Mouse (Mus musculus): Measurements from ENCODE around the gene Icam4. TPM values are rescaled to one million over a fixed set of nuclear protein-coding genes. Genes with fewer than 3 reads are reported as not detected.

Icam4 gene
- polyA plus RNA-seq, 1 experiment from 2014 or later, result not detected

DNA sequence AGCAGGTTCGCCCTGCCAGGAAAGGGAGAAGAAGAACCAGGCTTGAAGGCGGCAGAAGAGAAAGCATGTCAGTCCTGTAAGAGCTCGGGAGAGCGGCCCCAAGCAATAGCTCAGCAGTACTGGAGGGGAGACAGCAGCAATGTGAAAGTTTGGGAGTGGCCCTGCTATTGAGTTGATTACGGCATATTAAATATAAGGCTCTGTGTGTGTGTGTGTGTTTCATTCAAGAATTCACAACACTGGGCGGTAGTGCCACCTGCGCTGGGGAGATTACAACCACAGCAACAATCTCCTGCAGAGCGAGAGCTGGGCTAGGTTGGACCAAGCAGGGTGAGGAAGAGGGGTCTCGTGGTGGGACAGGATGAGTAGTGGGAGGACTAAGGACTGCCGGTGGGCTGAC, 22.4 kb downstream of the Icam4 start:
- Histone ChIP-seq H3K36me3 (ENCODE audit: control insufficient read depth, insufficient read depth, low read length) (no peaks in the 10 kb centered on the region), H3K4me3 (ENCODE audit: low read depth, low read length) (no peak overlapping the region), H3K27me3 (ENCODE audit: control insufficient read depth, insufficient read depth, low read depth, low read length) (no peaks in the 10 kb centered on the region), H3K27ac (ENCODE audit: low read length) (no peak overlapping the region), H3K9me3 (replicated peaks; ENCODE audit: control insufficient read depth, low read length, poor library complexity, severe bottlenecking) (no peaks in the 10 kb centered on the region), H3K4me1 (ENCODE audit: control insufficient read depth, insufficient read depth, low read length) (no peaks in the 10 kb centered on the region), H3K4me2 (ENCODE audit: low read length) (no peak overlapping the region), H3K9ac (ENCODE audit: low read depth, low read length) (no peak overlapping the region)
- no peak for ATAC-seq
- WGBS, result 70% methylated on average over 10 of the region's 10 CpGs

DNA sequence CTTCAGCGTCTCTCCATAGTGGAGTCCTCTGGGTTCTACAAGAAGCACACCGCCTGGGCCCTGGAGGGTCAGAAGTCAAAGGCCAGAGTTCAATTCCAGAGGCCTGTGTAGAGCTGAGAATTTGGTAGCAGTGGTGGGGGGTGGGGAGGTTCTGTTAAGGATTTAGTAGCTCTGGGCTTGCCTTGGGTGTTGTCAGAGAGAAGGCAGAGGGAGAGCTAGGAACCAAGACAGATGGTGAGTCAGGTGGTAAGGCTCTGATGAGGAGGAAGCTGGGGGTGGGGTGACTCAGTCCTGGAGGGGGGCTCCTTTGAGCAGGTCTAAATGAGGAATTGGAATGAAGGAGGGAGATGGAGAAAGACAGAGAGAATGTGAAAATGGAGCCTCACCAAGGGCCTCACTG, 33.8 kb downstream of the Icam4 start:
- WGBS, result 91% methylated on average over 2 of the region's 2 CpGs
- no peaks in the 10 kb centered on the region for H3K9me3 ChIP-seq (replicated peaks; ENCODE audit: control insufficient read depth, low read length, poor library complexity, severe bottlenecking)
- no peaks in the 10 kb centered on the region for H3K4me1 ChIP-seq (ENCODE audit: control insufficient read depth, insufficient read depth, low read length)
- H3K27me3 ChIP-seq (ENCODE audit: control insufficient read depth, insufficient read depth, low read depth, low read length), result no peaks in the 10 kb centered on the region
- no peak overlapping the region for H3K4me2 ChIP-seq (ENCODE audit: low read length)
- H3K9ac ChIP-seq (ENCODE audit: low read depth, low read length), result no peak overlapping the region
- peaks cover 22% of the 10 kb centered on the region for H3K36me3 ChIP-seq (ENCODE audit: control insufficient read depth, insufficient read depth, low read length)
- no peak for ATAC-seq
- no peak overlapping the region for H3K27ac ChIP-seq (ENCODE audit: low read length)
- H3K4me3 ChIP-seq (ENCODE audit: low read depth, low read length), result no peak overlapping the region

DNA sequence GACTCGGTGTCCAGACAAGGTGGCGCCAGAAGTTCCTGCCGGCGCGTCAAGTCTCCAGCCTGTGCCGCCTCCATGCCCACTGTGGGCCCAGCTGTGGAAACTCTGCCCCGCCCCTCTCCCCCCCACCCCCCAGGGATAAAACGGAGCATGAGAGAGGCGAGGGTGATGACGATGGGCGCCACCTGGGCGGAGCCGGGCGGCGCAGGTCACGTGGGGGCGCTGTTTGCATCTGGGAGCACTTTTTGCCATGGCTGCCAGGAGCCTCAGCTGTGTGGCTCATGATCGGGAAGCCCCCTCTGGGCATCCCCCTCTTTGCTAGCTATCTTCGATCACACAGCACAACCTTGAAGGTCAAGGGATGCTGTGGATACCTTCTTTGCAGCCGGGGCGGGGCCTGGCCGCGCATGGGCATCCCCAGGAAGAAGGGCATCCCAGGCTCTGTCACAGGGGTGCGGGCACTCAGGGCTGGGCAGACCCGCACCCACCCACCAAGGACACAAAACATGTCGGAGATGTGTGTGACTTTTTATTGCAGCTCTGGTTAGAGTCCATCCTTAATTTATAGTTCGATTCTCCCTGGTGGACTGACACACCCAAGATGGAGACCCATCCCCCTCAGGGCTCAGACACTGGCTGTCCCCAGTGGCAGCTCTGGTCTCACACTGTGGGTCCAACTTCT, 38.0 kb downstream of the Icam4 start, which contains the start of gene Zglp1:
Zglp1 (minus strand) TSS at position 88 of the 679 bp plus-strand sequence.
- 88% methylated on average over 27 of the region's 27 CpGs for WGBS
- Histone ChIP-seq H3K27ac (ENCODE audit: low read length) (no peak within 1 kb of the TSS), H3K9me3 (replicated peaks; ENCODE audit: control insufficient read depth, low read length, poor library complexity, severe bottlenecking) (no peaks in the 10 kb centered on the region), H3K4me2 (ENCODE audit: low read length) (no peak within 1 kb of the TSS), H3K27me3 (ENCODE audit: control insufficient read depth, insufficient read depth, low read depth, low read length) (no peaks in the 10 kb centered on the region), H3K9ac (ENCODE audit: low read depth, low read length) (no peak within 1 kb of the TSS), H3K4me3 (ENCODE audit: low read depth, low read length) (no peak within 1 kb of the TSS), H3K4me1 (ENCODE audit: control insufficient read depth, insufficient read depth, low read length) (peaks cover 6% of the 10 kb centered on the region), H3K36me3 (ENCODE audit: control insufficient read depth, insufficient read depth, low read length) (peaks cover 22% of the 10 kb centered on the region)
- ATAC-seq, result no peak

DNA sequence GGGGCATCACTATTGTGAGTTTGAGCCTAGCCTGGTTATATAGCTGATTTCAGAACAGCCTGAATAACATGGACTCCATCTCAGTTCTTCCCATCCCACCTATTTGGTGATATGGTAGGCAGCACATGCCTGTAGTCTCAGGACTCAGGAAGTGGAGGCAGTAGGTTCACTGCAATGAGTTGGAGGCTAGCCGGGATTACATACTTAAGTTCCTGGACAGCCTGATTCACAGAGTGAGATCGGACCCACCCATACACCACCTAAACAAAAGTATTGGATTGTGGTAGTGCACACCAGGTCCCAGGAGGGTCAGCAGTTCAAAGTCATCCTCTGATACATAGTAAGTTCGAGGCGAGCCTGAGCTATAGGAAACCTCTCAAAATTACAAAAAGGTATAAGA, 43.5 kb downstream of the Icam4 start:
- peak overlapping the region; percentile 93 for H3K4me3 ChIP-seq (ENCODE audit: low read depth, low read length)
- H3K4me2 ChIP-seq (ENCODE audit: low read length), result peak overlapping the region; percentile 85
- H3K36me3 ChIP-seq (ENCODE audit: control insufficient read depth, insufficient read depth, low read length), result peaks cover 21% of the 10 kb centered on the region
- no peak overlapping the region for H3K27ac ChIP-seq (ENCODE audit: low read length)
- WGBS, result 15% methylated on average over 4 of the region's 4 CpGs
- ATAC-seq, result 0 out of 2 replicates have a peak, but pooled peaks have one; percentile 15
- H3K9ac ChIP-seq (ENCODE audit: low read depth, low read length), result peak overlapping the region; percentile 91
- no peaks in the 10 kb centered on the region for H3K9me3 ChIP-seq (replicated peaks; ENCODE audit: control insufficient read depth, low read length, poor library complexity, severe bottlenecking)
- peaks cover 16% of the 10 kb centered on the region for H3K4me1 ChIP-seq (ENCODE audit: control insufficient read depth, insufficient read depth, low read length)
- H3K27me3 ChIP-seq (ENCODE audit: control insufficient read depth, insufficient read depth, low read depth, low read length), result no peaks in the 10 kb centered on the region

DNA sequence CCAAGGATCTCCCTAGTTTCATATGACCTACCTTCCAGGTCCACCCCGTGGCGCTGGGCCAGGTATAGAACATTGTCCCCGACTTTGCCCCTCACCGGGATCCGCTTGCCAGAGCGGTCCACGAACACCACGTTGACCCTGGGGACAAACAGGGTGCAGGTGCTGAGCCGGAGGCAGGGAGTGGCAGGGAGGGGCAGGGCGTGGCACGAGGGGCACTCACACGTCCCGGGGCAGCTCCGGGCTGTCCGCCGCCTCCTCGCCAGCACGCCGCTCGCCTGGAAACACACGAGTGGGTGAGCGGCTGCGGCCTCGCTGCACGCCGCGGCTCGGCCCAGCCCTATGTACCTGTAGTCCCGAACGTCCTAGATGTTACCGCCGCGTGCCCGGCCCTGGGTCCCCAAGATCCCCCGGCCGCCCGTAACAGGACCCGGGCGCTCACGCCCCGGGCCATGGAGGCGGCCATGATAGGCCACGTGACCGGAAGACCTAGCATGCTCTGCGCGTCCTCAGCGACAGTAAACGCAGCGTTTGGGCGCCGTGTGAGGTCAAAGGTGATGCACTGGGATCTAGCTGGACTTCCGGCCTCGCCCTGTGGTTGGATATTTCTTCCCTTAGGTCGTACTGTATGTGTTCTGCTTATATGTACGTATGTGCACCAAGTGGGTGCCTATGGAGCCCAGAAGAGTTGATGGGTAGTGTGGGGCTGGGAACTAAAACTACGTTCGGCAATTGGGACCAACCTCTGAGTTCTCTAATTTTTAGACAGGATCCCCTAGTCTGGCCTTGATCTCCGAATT, 44.1 kb downstream of the Icam4 start, which contains the start of the genes Gm49373 and Fdx1l:
Gm49373 (minus strand) TSS at position 53 of the 797 bp plus-strand sequence.
Fdx1l (minus strand) TSS at position 571 of the 797 bp plus-strand sequence.
- no peaks in the 10 kb centered on the region for H3K9me3 ChIP-seq (replicated peaks; ENCODE audit: control insufficient read depth, low read length, poor library complexity, severe bottlenecking)
- H3K9ac ChIP-seq (ENCODE audit: low read depth, low read length), result peak within 1 kb of the TSS; percentile 91
- peak within 1 kb of the TSS; percentile 93 for H3K4me3 ChIP-seq (ENCODE audit: low read depth, low read length)
- H3K4me1 ChIP-seq (ENCODE audit: control insufficient read depth, insufficient read depth, low read length), result peaks cover 16% of the 10 kb centered on the region
- no peaks in the 10 kb centered on the region for H3K27me3 ChIP-seq (ENCODE audit: control insufficient read depth, insufficient read depth, low read depth, low read length)
- H3K36me3 ChIP-seq (ENCODE audit: control insufficient read depth, insufficient read depth, low read length), result peaks cover 20% of the 10 kb centered on the region
- peak within 1 kb of the TSS; percentile 70 for H3K27ac ChIP-seq (ENCODE audit: low read length)
- ATAC-seq, result peak; percentile 94
- 2% methylated on average over 58 of the region's 58 CpGs for WGBS
- peak within 1 kb of the TSS; percentile 85 for H3K4me2 ChIP-seq (ENCODE audit: low read length)

DNA sequence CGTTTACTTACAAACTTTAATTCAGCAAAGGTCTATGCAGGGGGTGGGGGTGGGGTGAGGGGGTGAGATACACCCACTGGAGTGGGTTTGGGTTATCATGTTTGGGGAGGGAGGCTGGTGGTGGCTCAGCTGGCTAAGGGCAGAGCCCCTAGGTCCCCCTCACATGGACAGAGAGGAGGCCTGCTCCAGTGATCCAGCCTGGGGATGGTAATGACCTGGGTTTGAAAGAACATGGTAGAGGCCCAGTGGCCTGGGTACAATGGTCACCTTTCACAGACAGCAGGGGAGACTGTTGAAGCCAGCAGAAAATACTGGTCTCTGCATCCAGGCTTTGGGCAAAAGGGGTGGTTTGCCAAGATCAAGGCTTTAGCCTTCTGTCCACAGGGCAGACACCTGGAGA, 45.0 kb downstream of the Icam4 start:
- no peak for ATAC-seq

DNA sequence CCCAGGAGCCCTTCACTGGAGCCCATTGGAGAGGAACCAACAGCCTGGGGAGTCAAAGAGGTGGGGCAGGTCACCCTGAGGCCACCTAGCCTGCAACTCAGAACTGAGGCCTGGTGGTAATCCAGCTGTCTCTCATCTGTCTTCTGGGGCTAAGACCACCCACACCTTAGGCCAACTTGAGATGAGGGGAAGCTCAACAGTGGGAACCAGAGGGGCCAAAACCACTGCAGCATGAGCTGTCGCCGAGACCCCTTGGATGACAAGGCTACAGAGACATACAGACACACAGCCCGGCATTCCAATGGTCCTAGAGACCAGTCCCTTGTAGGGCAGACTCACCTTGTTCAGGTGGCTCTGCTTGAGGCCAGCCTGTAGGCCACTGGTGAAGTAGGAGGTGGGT, 46.5 kb downstream of the Icam4 start:
- Histone ChIP-seq H3K4me1 (ENCODE audit: control insufficient read depth, insufficient read depth, low read length) (peaks cover 16% of the 10 kb centered on the region), H3K27ac (ENCODE audit: low read length) (no peak overlapping the region), H3K27me3 (ENCODE audit: control insufficient read depth, insufficient read depth, low read depth, low read length) (no peaks in the 10 kb centered on the region), H3K9ac (ENCODE audit: low read depth, low read length) (no peak overlapping the region), H3K9me3 (replicated peaks; ENCODE audit: control insufficient read depth, low read length, poor library complexity, severe bottlenecking) (no peaks in the 10 kb centered on the region), H3K36me3 (ENCODE audit: control insufficient read depth, insufficient read depth, low read length) (peaks cover 31% of the 10 kb centered on the region), H3K4me2 (ENCODE audit: low read length) (no peak overlapping the region), H3K4me3 (ENCODE audit: low read depth, low read length) (no peak overlapping the region)
- ATAC-seq, result no peak
- 89% methylated on average over 3 of the region's 3 CpGs for WGBS

More for the DNA sequence above, 45.0 kb downstream of the Icam4 start:
- Histone ChIP-seq H3K4me1 (ENCODE audit: control insufficient read depth, insufficient read depth, low read length) (peaks cover 16% of the 10 kb centered on the region), H3K27me3 (ENCODE audit: control insufficient read depth, insufficient read depth, low read depth, low read length) (no peaks in the 10 kb centered on the region), H3K27ac (ENCODE audit: low read length) (no peak overlapping the region), H3K36me3 (ENCODE audit: control insufficient read depth, insufficient read depth, low read length) (peaks cover 22% of the 10 kb centered on the region), H3K4me3 (ENCODE audit: low read depth, low read length) (no peak overlapping the region), H3K9ac (ENCODE audit: low read depth, low read length) (no peak overlapping the region), H3K4me2 (ENCODE audit: low read length) (no peak overlapping the region), H3K9me3 (replicated peaks; ENCODE audit: control insufficient read depth, low read length, poor library complexity, severe bottlenecking) (no peaks in the 10 kb centered on the region)
- WGBS, result 92% methylated on average over 1 of the region's 1 CpGs
